Mouse (Mus musculus) liver, adult (tissue): ENCODE results near the gene Duox2.

Experiments used
- GATA4 ChIP-seq: IDR thresholded peaks from 2 replicates; pipeline ENCODE4 v1.6.1; 2014; ENCODE audit warnings: mild to moderate bottlenecking, low read length; ENCODE audit not compliant: insufficient replicate concordance

Gene Duox2

GRCm38 (mm10) chr2:122278769-122279168, 19.5 kb downstream of the Duox2 start:
- TF ChIP-seq GATA4, result no peak

GRCm38 (mm10) chr2:122266407-122267193, 31.6 kb downstream of the Duox2 start:
- no peak for TF ChIP-seq GATA4

GRCm38 (mm10) chr2:122264690-122265089, 33.6 kb downstream of the Duox2 start:
- no peak for TF ChIP-seq GATA4

GRCm38 (mm10) chr2:122260729-122261128, 37.5 kb downstream of the Duox2 start:
- no peak for TF ChIP-seq GATA4

GRCm38 (mm10) chr2:122255997-122256396, 42.3 kb downstream of the Duox2 start:
- no peak for TF ChIP-seq GATA4

GRCm38 (mm10) chr2:122247786-122248185, 50.5 kb downstream of the Duox2 start:
- TF ChIP-seq GATA4, result no peak

GRCm38 (mm10) chr2:122243671-122244131, 54.5 kb downstream of the Duox2 start:
- TF ChIP-seq GATA4, result no peak

GRCm38 (mm10) chr2:122241935-122242334, 56.3 kb downstream of the Duox2 start:
- no peak for TF ChIP-seq GATA4

- TF ChIP-seq GATA4, result no peak
These were observed 57.0 kb downstream of the Duox2 start for GRCm38 (mm10) chr2:122241226-122241625.

- no peak for TF ChIP-seq GATA4
These were observed 57.5 kb downstream of the Duox2 start for GRCm38 (mm10) chr2:122240735-122241134.

GRCm38 (mm10) chr2:122237891-122238470, 60.3 kb downstream of the Duox2 start:
- TF ChIP-seq GATA4, result no peak

GRCm38 (mm10) chr2:122236321-122236720, 61.9 kb downstream of the Duox2 start:
- TF ChIP-seq GATA4, result no peak

- TF ChIP-seq GATA4, result 0 out of 2 replicates have a peak, but pooled peaks have one; percentile 13
These were observed 62.8 kb downstream of the Duox2 start for GRCm38 (mm10) chr2:122235425-122235824.

GRCm38 (mm10) chr2:122234611-122235288, 63.5 kb downstream of the Duox2 start, which contains the start of gene Sord:
Sord (plus strand) TSS chr2:122234749.
- peak; percentile 76; the same call in 1 of the 2 replicates for TF ChIP-seq GATA4

- TF ChIP-seq GATA4, result no peak
These were observed 64.3 kb downstream of the Duox2 start for GRCm38 (mm10) chr2:122233759-122234557.
